Mouse (Mus musculus) adipose tissue, adult 10 weeks (tissue): Measurements from ENCODE around the gene Ptges3l. TPM values are rescaled to one million over a fixed set of nuclear protein-coding genes. Genes with fewer than 3 reads are reported as not detected.

Experiments
- polyA plus RNA-seq: library from polyadenylated mRNA; stranded (reverse); fragments of 350-450 nt; fragmentation: Illumina TruSeq; extraction: RNeasy Lipid Tissue Mini Kit (QIAGEN cat#74804); gene quantifications from one replicate; pipeline ENCODE4 v1.2.3, GENCODE M21; 2014; ENCODE audit warnings: low read depth, low replicate concordance

Gene Ptges3l
- 19.3 TPM for polyA plus RNA-seq

GRCm38 (mm10) chr11:101424925-101425813 is at the start of gene Ptges3l, which contains the start of gene Rundc1:
Gene Ptges3l, minus strand, starts transcription at chr11:101425333.
Gene Rundc1, plus strand, starts transcription at chr11:101425085.

GRCm38 (mm10) chr11:101465869-101466551 is 40.9 kb upstream of the Ptges3l start, which contains the start of gene Vat1:
Gene Vat1, minus strand, starts transcription at chr11:101466230.

GRCm38 (mm10) chr11:101464211-101465100 is 39.3 kb upstream of the Ptges3l start, which contains the start of gene Rnd2:
Gene Rnd2, plus strand, starts transcription at chr11:101464999.

GRCm38 (mm10) chr11:101448274-101448746 is 23.2 kb upstream of the Ptges3l start, which contains the start of gene Ifi35:
Gene Ifi35, plus strand, starts transcription at chr11:101448407.

GRCm38 (mm10) chr11:101442127-101442693 is 17.1 kb upstream of the Ptges3l start, which contains the start of gene Rpl27:
Gene Rpl27, plus strand, starts transcription at chr11:101442298.

GRCm38 (mm10) chr11:101424105-101424851 is 855 bp downstream of the Ptges3l start, which contains the start of gene Gm27029:
Gene Gm27029, minus strand, starts transcription at chr11:101424796.

GRCm38 (mm10) chr11:101417101-101417855 is 7.9 kb downstream of the Ptges3l start, which contains the start of gene Aarsd1:
Gene Aarsd1, minus strand, starts transcription at chr11:101417615.

Other genes with a start within 250 kb of the Ptges3l start
- gene Ccr10, start 249.9 kb downstream of the Ptges3l start, polyA plus RNA-seq: not detected
- 45.0 TPM for gene Ezh1, start 198.9 kb downstream of the Ptges3l start, polyA plus RNA-seq
- 44.1 TPM for gene Ramp2, start 179.3 kb downstream of the Ptges3l start, polyA plus RNA-seq
- 145 TPM for gene Vps25, start 171.6 kb downstream of the Ptges3l start, polyA plus RNA-seq
- 14.0 TPM for gene Wnk4, start 164.8 kb downstream of the Ptges3l start, polyA plus RNA-seq
- 3.1 TPM for gene Cntd1, start 146.3 kb downstream of the Ptges3l start, polyA plus RNA-seq
- gene Coa3, start 146.2 kb downstream of the Ptges3l start, polyA plus RNA-seq: 114 TPM
- 151 TPM for gene Becn1, start 123.0 kb downstream of the Ptges3l start, polyA plus RNA-seq
- gene Psme3, start 109.1 kb downstream of the Ptges3l start, polyA plus RNA-seq: 64.9 TPM
- 2.3 TPM for gene Aoc2, start 100.3 kb downstream of the Ptges3l start, polyA plus RNA-seq
- gene Aoc3, start 94.7 kb downstream of the Ptges3l start, polyA plus RNA-seq: 318 TPM
- 0.88 TPM for gene G6pc, start 57.8 kb downstream of the Ptges3l start, polyA plus RNA-seq
- 37.5 TPM for gene Aarsd1, start 7.7 kb downstream of the Ptges3l start, polyA plus RNA-seq
- 1.8 TPM for gene Gm27029, start 537 bp downstream of the Ptges3l start, polyA plus RNA-seq
- gene Rundc1, start 248 bp downstream of the Ptges3l start, polyA plus RNA-seq: 20.2 TPM
- 510 TPM for gene Rpl27, start 17.0 kb upstream of the Ptges3l start, polyA plus RNA-seq
- 37.6 TPM for gene Ifi35, start 23.1 kb upstream of the Ptges3l start, polyA plus RNA-seq
- gene Rnd2, start 39.7 kb upstream of the Ptges3l start, polyA plus RNA-seq: 13.9 TPM
- gene Vat1, start 40.9 kb upstream of the Ptges3l start, polyA plus RNA-seq: 95.9 TPM
- 0.96 TPM for gene Brca1, start 126.6 kb upstream of the Ptges3l start, polyA plus RNA-seq
- gene Nbr1, start 126.8 kb upstream of the Ptges3l start, polyA plus RNA-seq: 93.6 TPM
- 24.1 TPM for gene Tmem106a, start 156.9 kb upstream of the Ptges3l start, polyA plus RNA-seq
- 1.4 TPM for gene Gm11634, start 173.9 kb upstream of the Ptges3l start, polyA plus RNA-seq
- gene Rdm1, start 201.9 kb upstream of the Ptges3l start, polyA plus RNA-seq: 33.6 TPM
- gene Arl4d, start 240.2 kb upstream of the Ptges3l start, polyA plus RNA-seq: 21.8 TPM